In the genomic region with DNA sequence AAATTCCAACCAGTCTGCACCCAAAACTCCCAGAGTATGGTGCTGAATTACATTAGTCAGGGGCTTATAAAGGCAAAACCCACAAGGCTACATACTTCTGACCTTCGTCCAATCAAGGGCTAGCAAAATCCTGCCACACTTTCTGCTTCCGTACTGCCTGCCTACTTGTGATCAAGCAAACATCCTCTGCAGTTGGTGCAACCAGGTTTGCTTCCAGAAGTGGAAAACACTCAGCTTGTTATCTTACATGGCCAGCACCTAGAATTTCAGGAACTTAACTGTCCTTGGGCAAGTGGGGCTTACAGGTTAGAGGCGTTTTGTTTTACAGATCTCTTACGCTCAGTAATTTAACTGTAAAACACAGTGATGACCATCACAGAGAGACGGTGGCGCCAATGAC, we compare ENCODE assay signal across 1 mouse cellular context.
TF ChIP-seq lines count a peak whose summit lies in the region.

No protein-coding gene starts in this region.

TF ChIP-seq in MEL, 35 proteins besides CTCF, POLR2A, EP300 and RAD21:
- TF ChIP-seq ZMIZ1 (IDR thresholded peaks at IDR 0.05; ENCODE audit: low read depth, low read length) (no peak), GATA1 (IDR thresholded peaks at IDR 0.05; ENCODE audit: low read depth, low read length) (peak; percentile 80), ZC3H11A (IDR thresholded peaks at IDR 0.05; ENCODE audit: low read depth, low read length) (no peak), CHD2 (IDR thresholded peaks at IDR 0.05; ENCODE audit: low read length) (no peak), MAZ (IDR thresholded peaks at IDR 0.05; ENCODE audit: low read depth, low read length) (no peak), ZNF384 (IDR thresholded peaks at IDR 0.05; ENCODE audit: low read depth, low read length) (no peak), UBTF (IDR thresholded peaks at IDR 0.05; ENCODE audit: borderline replicate concordance, insufficient read depth, low read depth, low read length) (no peak), JUND (IDR thresholded peaks at IDR 0.05; ENCODE audit: low read depth, low read length) (no peak), NRF1 (IDR thresholded peaks at IDR 0.05; ENCODE audit: insufficient read depth, low read depth, low read length, poor library complexity, severe bottlenecking) (no peak), ELF1 (IDR thresholded peaks at IDR 0.05; ENCODE audit: low read depth, low read length) (no peak), MAFK (IDR thresholded peaks at IDR 0.05; ENCODE audit: borderline replicate concordance, low read depth, low read length) (no peak), TCF12 (IDR thresholded peaks at IDR 0.05; ENCODE audit: low read depth, low read length) (peak; percentile 85), MAX (IDR thresholded peaks at IDR 0.05; ENCODE audit: low read length) (no peak), MYC (IDR thresholded peaks at IDR 0.05; ENCODE audit: low read depth, low read length) (no peak), MEF2A (IDR thresholded peaks at IDR 0.05; ENCODE audit: extremely low read depth, insufficient replicate concordance, low read depth, low read length, poor library complexity, severe bottlenecking) (no peak), TAL1 (IDR thresholded peaks at IDR 0.05; ENCODE audit: low read length) (peak; percentile 87), SIN3A (IDR thresholded peaks at IDR 0.05; ENCODE audit: low read length) (no peak), ZKSCAN1 (IDR thresholded peaks at IDR 0.05; ENCODE audit: low read depth, low read length) (no peak), USF2 (IDR thresholded peaks at IDR 0.05; ENCODE audit: borderline replicate concordance in 1 of 2, insufficient read depth in 1 of 2, low read depth in 1 of 2, low read length in 2 of 2) (no peak), SMC3 (IDR thresholded peaks at IDR 0.05; ENCODE audit: low read depth, low read length) (no peak), POLR2AphosphoS5 (IDR thresholded peaks at IDR 0.05; ENCODE audit: borderline replicate concordance, low read depth, low read length) (no peak), E2F4 (IDR thresholded peaks at IDR 0.05; ENCODE audit: borderline replicate concordance, low read depth, low read length) (no peak), POLR2AphosphoS2 (IDR thresholded peaks at IDR 0.05; ENCODE audit: low read length) (no peak), CHD1 (IDR thresholded peaks at IDR 0.05; ENCODE audit: low read depth, low read length) (no peak), ETS1 (IDR thresholded peaks at IDR 0.05; ENCODE audit: low read depth, low read length) (peak; percentile 53), KAT2A (conservative IDR thresholded peaks at IDR 0.05; ENCODE audit: low read depth, low read length) (no peak), MXI1 (IDR thresholded peaks at IDR 0.05; ENCODE audit: low read depth, low read length) (no peak), HCFC1 (IDR thresholded peaks at IDR 0.05; ENCODE audit: low read depth, low read length) (no peak), NELFE (IDR thresholded peaks at IDR 0.05; ENCODE audit: low read depth, low read length) (no peak), RCOR1 (IDR thresholded peaks at IDR 0.05; ENCODE audit: low read depth, low read length) (peak; percentile 71), BHLHE40 (IDR thresholded peaks at IDR 0.05; ENCODE audit: borderline replicate concordance, low read depth, low read length) (no peak)
